Mouse (Mus musculus): ENCODE data around the gene Midn. TPM values are rescaled to one million over a fixed set of nuclear protein-coding genes. Genes with fewer than 3 reads are reported as not detected.

Midn gene
- total RNA-seq, 2 experiments from 2014 or later = 74.3 to 98.7 TPM

- DNase-seq (ENCODE audit: low spot score in 2 of 2) = no peak
- intact Hi-C loops (cut with DNase I) = no loop called here
Measured at GRCm38 (mm10) chr10:80123932-80124562, 24.0 kb upstream of the Midn start.

- intact Hi-C loops (cut with DNase I) = no loop called here
- no peak for DNase-seq (ENCODE audit: low spot score in 2 of 2)
Measured at GRCm38 (mm10) chr10:80127920-80128319, 20.2 kb upstream of the Midn start.

GRCm38 (mm10) chr10:80129846-80130245 is 18.2 kb upstream of the Midn start:
- DNase-seq (ENCODE audit: low spot score in 2 of 2) = no peak
- intact Hi-C loops (cut with DNase I) = no loop called here

GRCm38 (mm10) chr10:80130403-80131031 is 17.6 kb upstream of the Midn start:
- intact Hi-C loops (cut with DNase I) = no loop called here
- no peak for DNase-seq (ENCODE audit: low spot score in 2 of 2)

- intact Hi-C loops (cut with DNase I) = no loop called here
- DNase-seq (ENCODE audit: low spot score in 2 of 2) = peak; percentile 64 to 74
Measured at GRCm38 (mm10) chr10:80131316-80131951, 16.6 kb upstream of the Midn start.

- intact Hi-C loops (cut with DNase I) = no loop called here
- DNase-seq (ENCODE audit: low spot score in 2 of 2) = no peak
Measured at GRCm38 (mm10) chr10:80131952-80132350, 16.1 kb upstream of the Midn start.

GRCm38 (mm10) chr10:80133226-80133849 is 14.7 kb upstream of the Midn start:
- intact Hi-C loops (cut with DNase I) = no loop called here
- DNase-seq (ENCODE audit: low spot score in 2 of 2) = peak in 1 of 2 experiments; percentile 49

GRCm38 (mm10) chr10:80134421-80134820 is 13.7 kb upstream of the Midn start:
- no peak for DNase-seq (ENCODE audit: low spot score in 2 of 2)
- intact Hi-C loops (cut with DNase I) = no loop called here

GRCm38 (mm10) chr10:80135161-80135560 is 12.9 kb upstream of the Midn start:
- no peak for DNase-seq (ENCODE audit: low spot score in 2 of 2)
- intact Hi-C loops (cut with DNase I) = no loop called here

GRCm38 (mm10) chr10:80135641-80136040 is 12.4 kb upstream of the Midn start:
- intact Hi-C loops (cut with DNase I) = loop anchor here (2.0 kb wide), 1 partner anchor 19 kb away; no protein-coding TSS in a partner anchor
- DNase-seq (ENCODE audit: low spot score in 2 of 2) = no peak

- DNase-seq (ENCODE audit: low spot score in 2 of 2) = no peak
- intact Hi-C loops (cut with DNase I) = loop anchor here (2.0 kb wide), 1 partner anchor 20 kb away; no protein-coding TSS in a partner anchor
Measured at GRCm38 (mm10) chr10:80136179-80136951, 11.7 kb upstream of the Midn start.

GRCm38 (mm10) chr10:80136952-80137625 is 11.0 kb upstream of the Midn start:
- peak; percentile 54 to 71 for DNase-seq (ENCODE audit: low spot score in 2 of 2)
- intact Hi-C loops (cut with DNase I) = loop anchor here (2.0 kb wide), 1 partner anchor 20 kb away; no protein-coding TSS in a partner anchor

- peak; percentile 64 to 74 for DNase-seq (ENCODE audit: low spot score in 2 of 2)
- intact Hi-C loops (cut with DNase I) = loop anchor here (2.0 kb wide), 2 partner anchors 21 to 153 kb away; partner anchors contain the start of gene Tmem259
Measured at GRCm38 (mm10) chr10:80137626-80138552, 10.2 kb upstream of the Midn start.

- peak; percentile 81 to 86 for DNase-seq (ENCODE audit: low spot score in 2 of 2)
- intact Hi-C loops (cut with DNase I) = loop anchor here (2.0 kb wide), 1 partner anchor 154 kb away; the partner anchor contains the start of gene Tmem259
Measured at GRCm38 (mm10) chr10:80138553-80139438, 9.3 kb upstream of the Midn start, which contains the start of gene Atp5d. Gene Atp5d (plus strand): TSS chr10:80138632.

GRCm38 (mm10) chr10:80139439-80139775 is 8.7 kb upstream of the Midn start:
- DNase-seq (ENCODE audit: low spot score in 2 of 2) = no peak
- intact Hi-C loops (cut with DNase I) = loop anchor here (2.0 kb wide), 1 partner anchor 155 kb away; the partner anchor contains the start of gene Tmem259

- intact Hi-C loops (cut with DNase I) = loop anchor here (2.0 kb wide), 1 partner anchor 155 kb away; the partner anchor contains the start of gene Tmem259
- DNase-seq (ENCODE audit: low spot score in 2 of 2) = peak in 1 of 2 experiments; percentile 1
Measured at GRCm38 (mm10) chr10:80139975-80140665, 8.0 kb upstream of the Midn start.

Measured in left cerebral cortex, postnatal 25 days (tissue).